Mouse (Mus musculus) intestine, embryonic 14.5 days (tissue): ENCODE data around the gene Tnfaip8l1. TPM values are rescaled to one million over a fixed set of nuclear protein-coding genes. Genes with fewer than 3 reads are reported as not detected.

ENCODE experiments used
- ATAC-seq: fragments of 200-750 bp; cut with Nextera tagmentation; replicated peaks from 2 replicates; pipeline ENCODE4 v1.8.0; 2017; ENCODE audit warnings: low read depth, moderate number of reproducible peaks, moderate TSS enrichment, moderate library complexity; ENCODE audit not compliant: low FRiP score, low TSS enrichment
- DNase-seq: peaks from one replicate; pipeline ENCODE4 v3.0.0-alpha.2; 2018; ENCODE audit warnings: low spot score
- H3K27ac ChIP-seq: fragments of 300-500 bp; sonication (generic); 2 replicates; pipeline ENCODE4 v1.5.1; 2014; ENCODE audit warnings: low read depth, mild to moderate bottlenecking, control low read depth
- H3K27me3 ChIP-seq: fragments of 300-500 bp; sonication (generic); replicated peaks from 2 replicates; pipeline ENCODE4 v1.6.1; 2014; ENCODE audit warnings: low read length, control low read depth; ENCODE audit not compliant: control insufficient read depth, insufficient read depth
- H3K36me3 ChIP-seq: fragments of 300-500 bp; sonication (generic); 2 replicates; pipeline ENCODE4 v1.6.1; 2014; ENCODE audit warnings: low read length, control low read depth; ENCODE audit not compliant: control insufficient read depth, insufficient read depth
- H3K4me1 ChIP-seq: fragments of 300-500 bp; sonication (generic); replicated peaks from 2 replicates; pipeline ENCODE4 v1.6.1; 2014; ENCODE audit warnings: low read length, control low read depth, mixed read lengths; ENCODE audit not compliant: control insufficient read depth, insufficient read depth
- H3K4me2 ChIP-seq: fragments of 300-500 bp; sonication (generic); 2 replicates; pipeline ENCODE4 v1.6.1; 2014; ENCODE audit warnings: low read length
- H3K4me3 ChIP-seq: fragments of 300-500 bp; sonication (generic); 2 replicates; pipeline ENCODE4 v1.5.1; 2014; ENCODE audit warnings: low read depth, low read length, control low read depth, mixed read lengths
- H3K9ac ChIP-seq: fragments of 300-500 bp; sonication (generic); 2 replicates; pipeline ENCODE4 v1.6.1; 2014; ENCODE audit warnings: mild to moderate bottlenecking, low read length
- H3K9me3 ChIP-seq: fragments of 300-500 bp; sonication (generic); 2 replicates; pipeline ENCODE4 v1.6.1; 2016; ENCODE audit warnings: low read length, control low read depth; ENCODE audit not compliant: control insufficient read depth
- WGBS: fragments of 180-500 bp; shearing (Covaris S2); extraction: QIAGEN DNeasy Blood & Tissue Kit; methylation state at CpG from one replicate; pipeline ENCODE4 v1.1.7; 2014; 5-methylcytosine and 5-hydroxymethylcytosine counted together
- polyA plus RNA-seq: library from polyadenylated mRNA; unstranded; fragments of >200 nt; fragmentation: Nextera tagmentation; extraction: Ambion mirVana; gene quantifications from 2 replicates; pipeline ENCODE4 v1.2.1, GENCODE M21; 2014

The Tnfaip8l1 gene
- polyA plus RNA-seq, 1 experiment from 2014 or later, result 11.3 TPM

GRCm38 (mm10) chr17:56144546-56144945, 17.7 kb upstream of the Tnfaip8l1 start:
- no peak overlapping the region for H3K4me2 ChIP-seq
- WGBS, result 72% methylated on average over 9 of the region's 9 CpGs
- peaks cover 72% of the 10 kb centered on the region for H3K27me3 ChIP-seq
- H3K9me3 ChIP-seq, result no peaks in the 10 kb centered on the region
- no peaks in the 10 kb centered on the region for H3K36me3 ChIP-seq
- no peak overlapping the region for H3K9ac ChIP-seq
- DNase-seq, result no peak
- peaks cover 12% of the 10 kb centered on the region for H3K4me1 ChIP-seq
- H3K4me3 ChIP-seq, result no peak overlapping the region
- H3K27ac ChIP-seq, result no peak overlapping the region
- ATAC-seq, result no peak

GRCm38 (mm10) chr17:56146131-56146530, 16.1 kb upstream of the Tnfaip8l1 start:
- no peak overlapping the region for H3K4me3 ChIP-seq
- H3K36me3 ChIP-seq, result no peaks in the 10 kb centered on the region
- H3K27ac ChIP-seq, result no peak overlapping the region
- ATAC-seq (no peak), DNase-seq (no peak)
- H3K9ac ChIP-seq, result no peak overlapping the region
- WGBS, result 15% methylated on average over 9 of the region's 9 CpGs
- H3K4me1 ChIP-seq, result peaks cover 9% of the 10 kb centered on the region; the same call in 1 of the 2 replicates
- H3K27me3 ChIP-seq, result peaks cover 71% of the 10 kb centered on the region
- H3K4me2 ChIP-seq, result no peak overlapping the region
- no peaks in the 10 kb centered on the region for H3K9me3 ChIP-seq

- H3K9me3 ChIP-seq, result no peaks in the 10 kb centered on the region
- H3K4me3 ChIP-seq, result no peak overlapping the region
- H3K9ac ChIP-seq, result no peak overlapping the region
- no peaks in the 10 kb centered on the region for H3K36me3 ChIP-seq
- no peak overlapping the region for H3K27ac ChIP-seq
- H3K4me2 ChIP-seq, result no peak overlapping the region
- ATAC-seq, result no peak
- no peak for DNase-seq
- WGBS, result 43% methylated on average over 12 of the region's 12 CpGs
- peaks cover 67% of the 10 kb centered on the region for H3K27me3 ChIP-seq
- peaks cover 3% of the 10 kb centered on the region; the same call in 1 of the 2 replicates for H3K4me1 ChIP-seq
Measured at GRCm38 (mm10) chr17:56147420-56147819, 14.9 kb upstream of the Tnfaip8l1 start.

DNA sequence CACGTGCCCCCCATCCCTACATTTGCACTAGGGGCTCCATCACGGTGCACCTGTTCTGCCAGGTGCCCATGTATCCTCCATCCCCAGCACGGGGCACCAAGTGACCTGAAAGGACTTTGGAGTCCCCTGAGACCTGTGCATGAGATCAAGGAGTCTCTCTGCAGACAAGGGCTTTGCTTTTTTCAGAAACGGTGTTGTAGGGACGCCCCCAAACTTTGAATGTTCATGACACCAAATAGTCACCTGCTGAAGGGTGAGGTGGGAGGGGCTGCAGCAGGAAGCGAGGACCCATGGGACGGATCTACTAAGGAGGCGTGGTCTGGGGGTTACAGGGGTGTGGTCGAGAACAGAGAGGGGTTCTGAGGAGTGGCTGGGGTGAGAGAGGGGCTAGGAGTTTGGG, 14.0 kb upstream of the Tnfaip8l1 start:
- ATAC-seq, result 0 out of 2 replicates have a peak, but pooled peaks have one; percentile 28

GRCm38 (mm10) chr17:56148790-56149618, 13.3 kb upstream of the Tnfaip8l1 start:
- Histone ChIP-seq H3K27ac (no peak overlapping the region), H3K4me2 (peak overlapping the region; percentile 38), H3K9ac (no peak overlapping the region), H3K27me3 (peaks cover 55% of the 10 kb centered on the region), H3K4me3 (peak overlapping the region; percentile 10; the same call in 1 of the 2 replicates), H3K4me1 (no peaks in the 10 kb centered on the region), H3K36me3 (no peaks in the 10 kb centered on the region), H3K9me3 (no peaks in the 10 kb centered on the region)
- under 1% methylated on average over 25 of the region's 30 CpGs for WGBS
- ATAC-seq, result 0 out of 2 replicates have a peak, but pooled peaks have one; percentile 37
- DNase-seq, result no peak

More for the DNA sequence above, 14.0 kb upstream of the Tnfaip8l1 start:
- Histone ChIP-seq H3K27me3 (peaks cover 58% of the 10 kb centered on the region), H3K9me3 (no peaks in the 10 kb centered on the region), H3K4me3 (no peak overlapping the region; the same call in 1 of the 2 replicates), H3K9ac (no peak overlapping the region), H3K27ac (no peak overlapping the region), H3K4me2 (peak overlapping the region; percentile 38), H3K4me1 (no peaks in the 10 kb centered on the region), H3K36me3 (no peaks in the 10 kb centered on the region)
- DNase-seq, result no peak
- 20% methylated on average over 9 of the region's 9 CpGs for WGBS

DNA sequence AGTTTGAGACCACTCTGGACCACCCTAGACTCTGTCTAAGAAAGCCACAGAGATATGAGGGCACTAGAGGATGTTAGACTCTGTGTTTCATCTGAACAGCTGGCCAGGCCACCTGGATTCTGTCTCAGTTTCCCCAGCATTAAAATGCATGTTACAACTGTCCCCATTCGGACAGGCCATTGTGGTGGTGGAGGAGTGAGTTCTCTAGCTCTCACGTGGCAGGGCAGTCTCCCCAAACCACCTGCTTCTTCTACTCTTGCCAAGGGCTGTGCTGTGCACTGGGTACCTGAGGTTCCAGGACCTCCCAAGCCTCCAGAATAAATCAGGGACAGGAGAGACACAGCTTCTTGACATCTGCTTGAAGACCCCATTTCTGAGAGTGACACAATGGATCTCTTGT, 12.4 kb upstream of the Tnfaip8l1 start:
- Histone ChIP-seq H3K4me2 (no peak overlapping the region), H3K4me3 (no peak overlapping the region), H3K9me3 (no peaks in the 10 kb centered on the region), H3K36me3 (no peaks in the 10 kb centered on the region), H3K9ac (no peak overlapping the region), H3K4me1 (no peaks in the 10 kb centered on the region), H3K27me3 (peaks cover 59% of the 10 kb centered on the region), H3K27ac (no peak overlapping the region)
- 43% methylated on average over 2 of the region's 2 CpGs for WGBS
- DNase-seq (no peak), ATAC-seq (no peak)

DNA sequence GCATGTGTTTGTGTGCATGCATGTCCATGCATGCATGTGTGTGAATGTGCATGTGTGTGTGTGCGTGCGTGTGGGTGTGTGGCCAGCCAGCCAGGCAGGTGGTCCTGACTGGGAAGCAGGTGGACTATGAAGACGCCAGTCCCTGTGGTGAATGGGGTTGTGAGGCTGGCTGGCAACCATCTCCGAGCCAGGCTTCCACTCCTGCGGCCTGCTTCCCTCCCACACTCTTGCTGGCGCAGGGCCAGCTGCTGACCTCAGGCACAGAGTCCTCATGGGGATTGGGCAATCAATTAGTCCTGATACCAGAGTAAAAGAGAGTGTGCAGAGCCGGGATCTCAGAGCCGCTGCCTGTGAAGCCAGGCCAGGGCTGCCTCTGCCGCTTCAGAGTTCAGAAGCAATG, 8.6 kb upstream of the Tnfaip8l1 start:
- 33% methylated on average over 9 of the region's 9 CpGs for WGBS
- DNase-seq, result peak; percentile 71
- ATAC-seq, result peak; percentile 50

DNA sequence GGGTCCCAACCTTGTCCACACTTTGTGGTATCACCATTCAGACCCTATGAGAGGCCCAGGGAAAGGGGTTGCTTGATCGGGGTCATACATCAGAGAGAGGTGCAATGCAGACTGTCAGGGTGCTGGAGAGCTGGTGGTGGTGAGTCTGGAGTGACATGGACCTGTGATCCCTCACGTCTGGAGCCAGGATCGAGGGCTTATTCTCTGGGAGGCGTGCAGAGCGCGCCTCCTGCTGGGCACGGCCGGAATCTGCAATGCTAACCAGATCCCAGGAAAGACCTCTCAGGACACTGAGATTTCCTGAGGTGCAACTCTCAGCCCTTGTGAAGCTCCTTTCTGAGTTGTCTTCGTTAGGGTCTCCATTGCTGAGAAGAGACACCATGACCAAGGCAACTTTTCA, 2.5 kb upstream of the Tnfaip8l1 start:
- Histone ChIP-seq H3K27me3 (peaks cover 18% of the 10 kb centered on the region; the same call in 1 of the 2 replicates), H3K27ac (no peak overlapping the region), H3K9ac (no peak overlapping the region), H3K36me3 (no peaks in the 10 kb centered on the region), H3K4me3 (no peak overlapping the region), H3K4me2 (no peak overlapping the region), H3K4me1 (peaks cover 10% of the 10 kb centered on the region), H3K9me3 (no peaks in the 10 kb centered on the region)
- WGBS, result 3% methylated on average over 9 of the region's 9 CpGs
- DNase-seq, result peak; percentile 83
- peak; percentile 32; the same call in 1 of the 2 replicates for ATAC-seq

More for the DNA sequence above, 8.6 kb upstream of the Tnfaip8l1 start:
- Histone ChIP-seq H3K27me3 (peaks cover 53% of the 10 kb centered on the region), H3K27ac (no peak overlapping the region), H3K9me3 (no peaks in the 10 kb centered on the region), H3K4me3 (no peak overlapping the region), H3K9ac (no peak overlapping the region), H3K4me2 (no peak overlapping the region), H3K36me3 (no peaks in the 10 kb centered on the region), H3K4me1 (no peaks in the 10 kb centered on the region)
